ENCODE assay signal across 8 mouse cellular contexts in genomic region chr6:87207373-87207982, GRCm38 (mm10).
DNase-seq lines count a peak whose midpoint lies in the region; ATAC-seq and TF ChIP-seq lines count a peak whose summit lies in the region.

No protein-coding gene starts in this region.

- peaks cover 10% of the 10 kb centered on the region; the same call in 1 of the 2 replicates for H3K36me3 ChIP-seq in midbrain, embryonic 10.5 days
- no peaks in the 10 kb centered on the region for H3K36me3 ChIP-seq in midbrain, embryonic 13.5 days
- no peaks in the 10 kb centered on the region for H3K36me3 ChIP-seq in small intestine, adult 2 months (ENCODE audit: control insufficient read depth, insufficient read depth, low read length)

- DNase-seq in cerebellum, adult 18-20 months, result peak; percentile 8 to 10
- no peak for DNase-seq in cerebellum, adult 8-10 months
- no peak for DNase-seq in midbrain, embryonic 10.5 days (ENCODE audit: low spot score)
- peak; percentile 49 to 61 for DNase-seq in heart, adult 9 months (ENCODE audit: low spot score in 2 of 2)
- DNase-seq in layer of hippocampus, postnatal 14 days (ENCODE audit: low spot score in 2 of 2), result peak; percentile 36 to 52
- DNase-seq in urinary bladder, postnatal 10 days (ENCODE audit: low spot score), result no peak

- WGBS in midbrain, embryonic 10.5 days, result 84% methylated on average over 13 of the region's 13 CpGs
- WGBS in midbrain, embryonic 13.5 days, result 79% methylated on average over 13 of the region's 13 CpGs
- WGBS in small intestine, adult 2 months, result 50% methylated on average over 13 of the region's 13 CpGs

- no peak for TF ChIP-seq CTCF in small intestine, adult 2 months (IDR thresholded peaks at IDR 0.05; ENCODE audit: extremely low read depth, insufficient read length, insufficient replicate concordance, low read depth, low read length)

- ATAC-seq in midbrain, embryonic 13.5 days, result no peak

- no peaks in the 10 kb centered on the region for H3K9me3 ChIP-seq in midbrain, embryonic 10.5 days (replicated peaks)
- H3K9me3 ChIP-seq in midbrain, embryonic 13.5 days, result no peaks in the 10 kb centered on the region

- no peak for TF ChIP-seq POLR2A in small intestine, adult 2 months (IDR thresholded peaks at IDR 0.05; ENCODE audit: low read depth, low read length)

- H3K4me1 ChIP-seq in midbrain, embryonic 10.5 days, result 0 out of 2 replicates have a peak, but pooled peaks cover 4% of the 10 kb centered on the region
- peaks cover 13% of the 10 kb centered on the region for H3K4me1 ChIP-seq in midbrain, embryonic 13.5 days (replicated peaks)
- H3K4me1 ChIP-seq in small intestine, adult 2 months (ENCODE audit: control insufficient read depth, insufficient read depth, insufficient read length, low read length), result no peaks in the 10 kb centered on the region

- H3K27me3 ChIP-seq in midbrain, embryonic 10.5 days (ENCODE audit: low read depth, poor library complexity, severe bottlenecking), result no peaks in the 10 kb centered on the region
- no peaks in the 10 kb centered on the region for H3K27me3 ChIP-seq in midbrain, embryonic 13.5 days
- H3K27me3 ChIP-seq in small intestine, adult 2 months (ENCODE audit: control insufficient read depth, insufficient read depth, low read length), result no peaks in the 10 kb centered on the region

- no peak overlapping the region for H3K9ac ChIP-seq in midbrain, embryonic 13.5 days (replicated peaks)

- no peak overlapping the region for H3K4me2 ChIP-seq in midbrain, embryonic 13.5 days (replicated peaks)

- H3K27ac ChIP-seq in midbrain, embryonic 10.5 days (replicated peaks), result 0 out of 2 replicates have a peak overlapping the region, but pooled peaks have one; percentile 13
- no peak overlapping the region for H3K27ac ChIP-seq in midbrain, embryonic 13.5 days
- peak overlapping the region; percentile 31; the same call in 1 of the 2 replicates for H3K27ac ChIP-seq in small intestine, adult 2 months (ENCODE audit: insufficient read depth, low read depth, low read length)

- H3K4me3 ChIP-seq in midbrain, embryonic 10.5 days, result no peak overlapping the region
- H3K4me3 ChIP-seq in midbrain, embryonic 13.5 days (replicated peaks), result no peak overlapping the region
- H3K4me3 ChIP-seq in small intestine, adult 2 months (ENCODE audit: low read depth, low read length), result no peak overlapping the region

Comparison
In these comparisons a context has a peak if more than half of its experiments do, and no peak if none do; other contexts are left out.
1. DNase-seq: peak in cerebellum, adult 18-20 months (2 of 2), heart, adult 9 months (2 of 2) and layer of hippocampus, postnatal 14 days (2 of 2); none in cerebellum, adult 8-10 months (single experiment), midbrain, embryonic 10.5 days (single experiment) and urinary bladder, postnatal 10 days (single experiment).